Mouse (Mus musculus): Measurements from ENCODE around the gene Ncoa6.
"Not testable (repeated sequence)": the region's sequence is repeated elsewhere in the genome, so short reads cannot be mapped to it uniquely, and the experiment has no call there.

The Ncoa6 gene

DNA sequence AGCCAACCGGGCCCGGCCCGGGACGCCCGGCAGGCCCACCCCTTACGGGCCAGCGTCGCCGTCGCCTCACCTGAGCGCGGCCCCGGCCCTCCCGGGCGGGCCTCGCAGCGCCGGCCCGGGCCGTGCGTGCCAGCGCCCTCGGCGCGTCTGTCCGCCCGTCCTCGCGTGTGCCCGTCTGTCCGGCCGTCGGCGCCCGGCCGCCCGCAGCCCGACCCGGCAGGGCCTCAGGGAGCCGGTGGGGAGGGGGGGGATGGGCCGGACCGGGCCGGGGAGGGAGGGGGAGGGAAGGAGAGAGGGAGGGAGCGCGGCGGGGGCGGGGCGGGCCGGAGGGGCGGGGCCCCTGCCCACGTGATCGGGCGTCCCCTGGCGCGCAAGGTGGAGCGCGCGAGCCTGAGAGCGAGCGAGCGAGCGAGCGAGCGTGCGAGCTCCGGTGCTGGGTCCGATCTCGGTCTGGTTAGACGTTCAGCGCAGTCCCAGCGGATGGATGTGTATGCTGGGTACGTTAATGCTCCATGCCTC, at the start of gene Ncoa6:
Gene Ncoa6, minus strand, starts transcription at position 325 of the 519 bp plus-strand sequence.
- peak; percentile 27 to 33 for DNase-seq

DNA sequence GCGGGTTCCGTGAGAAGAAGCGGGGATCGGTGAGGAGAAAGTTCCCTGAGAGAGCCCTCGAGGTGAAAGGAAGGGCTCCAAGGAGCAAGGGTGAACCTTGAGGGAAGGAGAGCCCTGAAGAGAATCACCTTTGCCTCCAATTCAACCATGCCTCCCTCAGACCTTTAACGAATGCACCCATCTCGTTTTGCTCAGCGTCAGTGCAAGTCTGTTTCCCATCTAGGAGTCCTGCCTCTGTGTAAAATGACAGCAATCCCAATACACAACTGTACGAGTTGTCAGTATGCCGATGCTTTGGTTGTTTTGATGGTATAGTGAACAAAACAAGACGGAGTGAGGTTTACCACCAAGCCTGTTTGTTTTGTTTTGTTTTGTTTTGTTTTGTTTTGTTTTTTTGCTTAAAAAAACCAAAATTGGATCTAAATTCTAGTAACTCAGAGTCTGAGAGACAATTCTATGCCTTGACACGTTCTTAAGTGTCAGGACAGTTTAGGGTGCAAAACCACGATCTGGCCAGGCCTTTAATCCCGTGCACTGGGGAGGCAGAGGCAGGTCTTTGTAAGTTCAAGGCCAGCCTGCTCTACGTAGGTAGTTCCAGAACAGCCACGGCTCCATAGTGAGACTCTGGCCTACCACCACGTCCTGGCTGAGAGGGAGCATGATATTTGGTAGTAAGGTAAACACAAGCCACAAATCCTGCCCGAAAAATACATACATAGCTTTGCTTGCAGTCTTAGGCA, 45.0 kb upstream of the Ncoa6 start:
- peak in 1 of 2 experiments; percentile 26 for DNase-seq

DNA sequence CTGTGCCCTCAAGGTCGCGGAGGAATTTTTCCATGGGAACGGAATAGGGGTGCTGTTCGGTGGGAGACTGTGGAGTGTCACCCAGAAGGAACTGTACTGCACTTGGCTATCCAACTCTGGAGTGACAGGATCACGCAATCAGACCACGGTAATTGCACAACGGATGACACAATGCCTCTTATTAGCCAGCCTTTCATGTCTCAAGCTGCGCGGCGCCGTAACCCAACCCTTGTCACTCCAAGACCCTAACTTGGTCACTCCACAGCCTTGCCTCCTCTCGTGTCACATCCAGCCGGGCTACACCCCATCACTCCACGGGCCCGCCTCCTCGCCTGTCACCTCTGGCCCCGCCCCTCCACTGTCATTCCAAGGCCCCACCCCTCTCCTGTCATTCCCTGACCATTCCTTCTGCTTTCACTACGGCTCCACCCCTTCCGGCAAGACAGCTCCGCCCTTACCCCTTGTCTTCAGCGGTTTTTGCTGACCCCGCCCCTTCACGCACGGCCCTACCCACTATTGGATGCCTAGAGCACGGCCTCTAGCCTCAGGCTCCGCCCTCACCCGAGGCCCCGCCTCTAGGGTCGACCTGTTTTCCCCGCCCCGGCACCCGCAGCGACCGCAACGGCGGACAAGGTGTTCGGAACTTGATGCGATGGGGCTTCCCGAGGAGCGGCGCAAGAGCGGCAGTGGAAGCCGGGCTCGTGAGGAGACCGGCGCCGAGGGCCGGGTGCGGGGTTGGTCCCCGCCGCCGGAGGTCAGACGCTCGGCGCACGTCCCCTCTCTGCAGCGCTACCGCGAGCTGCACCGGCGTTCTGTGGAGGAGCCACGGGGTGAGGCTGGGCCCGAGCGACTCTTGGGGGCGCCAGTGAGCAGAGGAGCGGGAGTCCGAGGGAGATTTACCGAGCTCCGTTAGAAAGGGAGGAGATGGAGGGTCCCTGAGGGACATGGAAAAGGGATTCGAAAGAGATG, 44.0 kb upstream of the Ncoa6 start, which contains the start of the genes Acss2 and Ggt7:
Gene Acss2, plus strand, starts transcription at position 494 of the 969 bp plus-strand sequence.
Gene Ggt7, minus strand, starts transcription at position 783 of the 969 bp plus-strand sequence.
- peak; percentile 99 to 100 for DNase-seq

DNA sequence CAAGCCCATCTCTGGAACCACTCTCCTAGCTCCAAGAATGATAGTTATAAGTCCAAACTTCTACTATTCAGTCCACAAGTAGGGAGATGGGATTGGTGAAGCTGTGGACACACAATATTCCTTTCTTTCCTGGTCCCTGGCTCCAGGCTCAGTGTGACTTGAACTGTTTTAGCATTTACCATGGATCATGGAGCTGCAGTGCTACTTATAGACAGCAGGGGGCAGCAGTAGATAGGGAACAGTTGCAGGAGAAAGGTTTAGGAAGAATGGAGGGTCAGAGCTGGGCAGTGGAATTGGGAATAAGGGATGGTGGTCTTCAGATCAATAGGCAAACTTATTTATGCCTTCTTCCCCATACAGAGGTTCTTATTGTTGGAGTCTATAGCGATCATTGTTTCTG, 42.2 kb upstream of the Ncoa6 start:
- DNase-seq, result peak; percentile 60 to 72

DNA sequence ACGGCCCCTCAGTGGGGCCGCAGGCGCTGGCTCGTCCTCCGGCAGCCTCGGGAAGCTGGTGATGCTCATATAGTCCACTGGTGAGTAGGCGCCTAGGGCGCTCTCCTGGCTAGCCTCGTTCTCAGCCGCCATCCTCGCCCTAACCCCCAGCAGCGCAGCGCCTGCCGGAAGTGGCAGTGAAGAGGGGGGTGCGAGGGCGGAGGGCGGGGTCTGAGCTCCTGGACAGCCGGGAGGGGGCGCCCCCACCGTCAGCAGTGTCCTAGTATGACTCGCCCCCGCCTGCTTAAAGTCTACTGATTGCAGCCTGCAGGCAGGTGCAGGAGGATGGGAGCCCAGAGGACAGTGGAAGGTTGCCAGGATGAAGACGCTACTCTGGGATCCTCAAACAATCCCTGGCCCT, 41.0 kb upstream of the Ncoa6 start:
- peak; percentile 43 to 59 for DNase-seq

DNA sequence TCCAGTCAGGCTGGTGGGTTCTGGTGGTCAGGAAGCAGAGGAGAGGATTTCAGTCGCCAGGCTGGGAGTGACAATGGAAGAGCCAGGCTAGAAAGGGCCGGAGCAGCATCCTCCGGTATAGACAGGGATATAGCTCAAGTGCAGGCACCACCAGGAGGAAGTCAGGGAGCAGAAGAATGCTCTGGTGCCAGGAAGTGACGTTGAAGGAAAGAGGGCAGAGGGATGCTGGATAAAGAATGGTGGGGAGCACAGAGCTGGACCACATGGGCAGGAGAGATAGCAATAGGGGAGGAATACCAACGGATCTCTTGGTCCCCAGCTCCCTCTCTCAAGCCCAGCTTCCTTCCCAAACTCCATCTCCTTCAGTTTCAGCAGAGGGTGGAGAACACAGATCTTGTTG, 39.8 kb upstream of the Ncoa6 start:
- no peak for DNase-seq

DNA sequence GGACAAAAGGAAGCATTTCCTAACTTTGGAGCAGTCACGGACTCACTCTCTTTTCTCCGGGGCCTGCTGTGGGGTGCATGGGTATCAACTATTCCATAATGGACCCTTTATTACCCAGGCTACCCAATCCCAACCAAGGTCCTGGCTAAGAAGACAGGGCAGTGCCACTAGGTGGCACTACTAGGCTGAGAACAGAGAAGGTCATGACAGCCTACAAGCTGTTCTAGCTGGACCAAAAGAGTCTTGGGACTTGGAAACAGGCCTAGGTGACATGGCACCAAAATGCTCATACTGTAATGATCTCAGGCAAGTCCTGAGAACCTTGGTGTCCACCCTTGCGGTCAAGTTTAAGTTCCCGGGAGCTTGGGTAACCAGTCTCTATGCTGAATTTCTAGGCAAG, 38.8 kb upstream of the Ncoa6 start:
- peak; percentile 50 to 78 for DNase-seq

DNA sequence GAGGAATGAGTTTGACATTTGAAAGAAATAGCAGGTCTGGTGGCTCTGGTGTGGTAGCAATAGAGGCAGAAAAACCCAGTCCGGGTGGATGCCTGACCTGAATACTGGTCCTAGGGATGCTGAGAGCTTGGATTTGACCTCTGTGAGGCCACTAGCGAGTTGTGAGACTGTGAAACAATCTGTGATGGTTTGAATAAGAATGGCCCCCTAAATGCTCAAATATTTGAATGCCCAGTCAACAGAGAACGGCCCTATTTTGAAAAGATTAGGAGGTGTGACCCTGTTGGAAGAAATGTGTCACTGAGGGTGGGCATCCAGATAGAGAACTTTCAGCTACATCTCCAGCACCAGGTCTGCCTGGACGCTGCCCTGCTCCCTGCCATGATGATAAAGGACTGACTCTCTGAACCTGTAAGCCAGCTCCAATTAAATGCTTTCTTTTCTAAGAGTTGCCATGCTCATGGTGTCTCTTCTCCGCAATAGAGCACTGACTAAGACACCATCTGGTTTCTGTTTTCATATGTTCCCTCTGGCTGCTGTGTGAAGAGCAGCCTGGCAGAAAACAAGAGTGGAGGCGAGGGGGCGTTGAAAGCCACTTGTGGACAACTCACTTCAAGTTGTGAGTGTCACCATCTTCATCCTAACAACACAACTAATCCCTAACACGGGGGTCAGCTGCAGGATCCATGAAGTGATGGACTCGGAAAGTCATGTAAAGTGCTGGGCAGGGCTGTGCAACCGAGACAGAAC, 34.2 kb upstream of the Ncoa6 start:
- no peak for DNase-seq

DNA sequence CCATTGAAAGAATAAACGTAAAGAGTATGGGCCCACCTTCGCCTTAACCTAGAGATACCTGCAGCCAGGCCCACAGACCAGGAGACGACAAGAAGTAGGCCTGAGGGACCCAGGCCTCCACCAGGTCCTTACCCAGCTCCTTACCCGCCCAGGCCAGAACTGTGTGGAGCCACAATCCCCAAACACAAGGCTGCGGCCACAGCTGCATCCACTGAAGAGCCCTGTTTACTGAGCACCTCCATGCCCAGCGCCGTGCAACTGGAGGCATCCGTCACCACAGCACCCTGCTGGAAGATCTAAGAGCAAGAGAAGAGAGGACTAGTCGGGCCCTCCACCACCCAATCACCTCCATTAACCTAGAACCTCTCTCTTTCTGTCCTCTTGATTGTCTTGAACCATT, 32.1 kb upstream of the Ncoa6 start:
- no peak for DNase-seq

DNA sequence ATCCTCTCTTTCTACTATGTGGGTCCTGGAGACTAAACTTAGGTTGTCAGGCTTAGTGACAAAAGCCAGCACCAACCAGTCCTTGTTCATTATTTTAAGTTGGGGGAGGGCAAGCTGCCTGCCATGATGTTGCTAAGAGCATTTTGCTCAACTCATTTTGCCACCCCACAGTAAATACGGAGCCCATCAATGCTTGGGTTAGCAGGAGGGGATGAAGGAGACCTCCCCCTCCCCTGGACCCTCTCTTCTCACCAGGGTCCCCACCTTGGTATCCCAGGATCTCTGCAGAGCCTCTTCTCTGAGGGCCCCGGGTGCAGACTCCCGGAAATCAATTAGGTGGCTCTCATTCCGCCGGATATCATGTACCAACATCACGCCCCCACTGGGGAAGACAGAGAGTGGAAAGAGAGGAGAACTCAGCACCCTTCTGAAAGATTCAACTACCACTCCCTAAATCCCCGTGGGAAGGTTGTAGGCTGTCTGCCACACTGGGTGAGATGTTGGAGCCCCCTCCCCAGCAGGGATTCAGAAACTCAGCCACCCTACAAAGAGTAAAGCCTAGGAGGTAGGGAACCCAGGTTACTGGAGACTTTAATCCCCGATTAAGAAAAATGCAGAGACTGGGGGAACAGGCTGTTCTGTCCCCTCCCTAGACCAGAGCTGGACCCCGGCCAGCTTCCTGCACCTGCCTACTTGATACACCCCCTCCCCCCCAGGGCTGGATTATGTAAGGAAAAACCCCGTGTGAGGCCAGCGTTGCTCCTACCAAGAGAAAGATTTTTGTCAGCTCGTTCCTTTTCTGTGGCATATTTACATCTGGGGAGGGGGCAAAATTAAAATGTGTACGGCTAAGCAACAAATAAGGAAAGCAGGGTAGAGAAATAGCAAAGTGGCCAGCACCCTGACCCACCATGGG, 31.0 kb upstream of the Ncoa6 start:
- peak; percentile 41 for DNase-seq

DNA sequence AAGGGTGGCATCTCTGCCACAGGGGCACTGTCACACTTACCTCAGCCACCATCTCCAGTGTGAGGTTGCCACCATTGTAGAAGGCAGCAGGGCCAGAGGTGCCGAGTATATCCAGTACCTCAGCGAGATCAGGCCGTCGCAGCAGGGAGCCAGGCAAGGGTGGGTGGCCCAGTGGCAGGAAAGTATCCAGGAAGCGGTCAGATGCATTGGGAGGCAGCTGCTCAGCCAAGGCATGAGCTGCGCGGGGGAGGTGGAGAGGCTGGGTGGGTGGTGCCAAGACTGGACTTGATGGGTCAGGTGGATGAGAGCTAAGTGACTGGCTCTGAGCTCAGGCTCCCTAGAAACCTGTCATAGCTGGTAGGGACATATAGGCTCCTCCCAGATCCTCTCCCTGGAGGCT, 28.9 kb upstream of the Ncoa6 start:
- no peak for DNase-seq

DNA sequence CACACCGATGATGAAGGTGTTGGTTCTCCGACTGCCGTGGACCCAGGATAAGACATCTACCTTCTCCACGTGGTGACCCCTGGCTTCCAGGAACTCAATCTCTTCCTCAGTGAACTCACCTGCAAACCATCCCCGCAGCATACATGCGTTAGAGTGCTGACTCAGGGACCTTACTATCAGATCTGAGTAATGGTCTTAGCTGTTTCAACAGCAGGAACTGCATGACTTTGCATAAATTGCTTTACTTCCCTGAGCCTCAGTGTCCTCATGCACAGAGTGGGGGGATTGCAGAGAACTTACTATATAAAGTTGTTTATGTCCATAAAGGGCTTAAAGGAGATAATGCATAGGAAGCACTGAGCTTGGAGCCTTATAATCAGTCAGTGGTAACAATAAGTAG, 17.3 kb upstream of the Ncoa6 start:
- no peak for DNase-seq

DNA sequence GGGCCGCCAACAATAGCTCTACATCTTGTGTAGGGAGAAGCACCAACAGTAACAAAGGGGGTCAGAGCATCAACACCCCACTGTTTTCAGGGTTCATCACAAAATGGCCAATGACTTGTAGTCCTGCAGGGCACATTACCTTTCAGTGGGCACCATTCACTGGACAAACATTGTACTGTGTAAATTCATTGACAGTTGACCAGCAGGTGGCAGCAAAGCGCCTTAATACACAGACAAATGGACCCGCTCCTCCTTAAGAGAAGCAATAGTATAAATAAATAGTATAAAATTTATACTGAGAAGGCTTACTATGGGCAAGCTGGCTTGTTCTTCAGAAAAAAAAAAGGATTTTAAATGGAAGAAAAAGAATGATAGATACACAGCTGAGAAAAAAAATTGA, 8.3 kb upstream of the Ncoa6 start:
- DNase-seq, result peak; percentile 59 to 80

DNA sequence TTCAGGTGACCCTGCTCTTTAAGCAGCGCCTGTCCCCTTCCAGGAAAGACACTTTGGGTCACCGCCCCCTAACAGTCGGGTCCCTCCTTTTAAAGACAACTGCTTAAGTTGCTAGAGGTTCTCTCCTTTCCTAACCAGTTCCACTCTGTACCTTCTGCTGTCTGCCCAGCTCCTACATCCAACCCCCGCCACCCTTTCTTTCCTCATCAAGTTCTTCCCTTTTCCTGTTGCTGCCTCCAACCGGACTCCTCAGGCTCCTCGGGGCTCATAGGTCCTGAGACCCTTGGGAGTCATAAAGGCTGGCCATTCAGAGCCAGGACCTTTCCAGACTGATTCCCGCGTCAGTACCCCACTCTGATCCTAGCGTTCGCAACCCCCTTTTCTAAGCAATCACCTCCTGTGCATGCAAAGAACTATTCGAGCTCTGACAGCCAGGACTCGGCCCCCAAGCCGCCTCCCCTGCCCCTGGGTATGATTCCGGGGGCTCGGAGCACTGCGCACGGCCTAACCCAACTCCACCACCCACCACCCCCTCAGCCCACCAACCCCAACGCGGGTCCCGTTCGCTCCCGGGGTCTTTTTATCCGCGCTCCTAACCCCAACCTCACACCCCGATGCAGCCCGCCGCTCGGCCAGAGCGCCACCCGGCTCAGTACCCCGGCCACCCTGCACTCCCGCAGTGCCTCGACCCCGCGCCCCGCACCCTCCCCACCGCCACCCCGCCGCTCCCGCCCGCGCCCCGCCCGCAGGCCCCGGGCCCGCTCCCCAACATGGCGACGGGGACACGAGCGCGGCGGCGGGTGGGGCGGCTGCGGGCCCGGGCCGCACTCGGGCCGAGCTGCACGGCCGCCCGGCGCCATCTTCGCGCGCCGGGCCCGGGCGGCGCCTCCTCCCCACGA, 774 bp downstream of the Ncoa6 start:
- DNase-seq, result peak; percentile 53 to 55

DNA sequence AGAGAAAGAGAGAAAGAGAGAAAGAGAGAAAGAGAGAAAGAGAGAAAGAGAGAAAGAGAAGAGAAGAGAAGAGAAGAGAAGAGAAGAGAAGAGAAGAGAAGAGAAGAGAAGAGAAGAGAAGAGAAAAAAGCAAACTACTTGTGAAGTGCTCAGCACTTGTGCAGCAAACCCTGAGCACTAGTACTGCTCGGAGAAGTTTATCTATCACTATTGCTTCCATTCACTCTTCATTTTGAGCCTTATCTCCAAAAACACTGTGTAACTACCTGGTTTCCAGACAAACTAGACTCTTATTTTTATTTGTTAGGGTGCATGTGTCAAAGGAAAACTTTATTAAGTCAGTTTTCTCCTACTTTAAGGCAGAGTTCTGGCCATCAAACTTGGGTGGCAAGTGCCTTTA, 6.8 kb downstream of the Ncoa6 start:
- no peak for DNase-seq

DNA sequence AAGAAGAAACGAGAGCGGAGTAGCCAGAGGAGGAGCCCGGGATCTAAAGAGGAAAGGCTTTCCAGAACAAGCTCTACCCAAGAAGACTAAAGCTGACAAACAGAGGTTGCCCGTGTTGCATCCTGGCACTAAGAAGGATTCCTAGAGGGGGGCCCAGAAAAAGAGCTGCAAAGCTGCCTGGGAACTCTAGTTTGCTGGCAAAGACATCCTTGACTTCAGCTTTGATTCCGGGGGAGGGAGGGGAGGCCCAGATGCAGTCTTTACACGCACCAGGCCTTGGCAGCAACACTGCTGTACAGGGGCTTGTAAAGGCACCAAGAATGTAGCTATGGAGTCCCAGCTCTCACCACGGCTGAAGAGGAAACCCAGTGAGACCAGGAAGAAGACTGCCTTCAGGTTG, 20.1 kb downstream of the Ncoa6 start:
- DNase-seq, result no peak

DNA sequence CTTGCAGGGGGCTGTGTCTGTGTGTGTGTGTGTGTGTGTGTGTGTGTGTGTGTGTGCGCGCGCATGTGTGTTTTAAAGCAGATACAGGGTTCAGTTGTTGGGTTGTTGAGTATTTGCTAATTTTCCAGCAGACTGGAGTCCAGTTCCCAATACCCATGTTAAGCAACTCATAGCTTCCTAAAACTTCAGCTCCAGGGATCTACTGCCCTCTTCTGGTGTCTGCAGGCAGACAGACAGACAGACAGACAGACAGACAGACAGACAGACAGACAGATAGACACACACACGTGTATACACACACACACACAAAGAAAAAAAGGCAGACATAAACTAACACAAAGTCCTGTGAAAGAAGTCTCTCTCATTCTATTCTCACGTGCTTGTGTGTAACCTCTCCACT, 22.4 kb downstream of the Ncoa6 start:
- DNase-seq, result no peak

DNA sequence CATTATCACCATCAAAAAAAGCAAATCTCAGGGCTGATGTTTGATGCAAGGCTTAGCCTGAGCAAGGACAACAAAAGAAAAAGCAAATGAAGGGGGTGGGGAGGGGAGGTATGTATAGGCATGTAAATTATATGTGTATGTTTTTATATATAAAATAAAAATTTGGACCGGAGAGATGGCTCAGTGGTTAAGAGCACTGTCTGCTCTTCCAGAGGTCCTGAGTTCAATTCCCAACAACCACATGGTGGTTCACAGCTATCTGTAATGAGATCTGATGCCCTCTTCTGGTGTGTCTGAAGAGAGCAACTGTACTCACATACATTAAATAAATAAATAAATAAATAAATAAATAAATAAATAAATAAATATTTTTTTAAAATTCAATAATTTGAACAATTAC, 25.8 kb downstream of the Ncoa6 start:
- not testable (repeated sequence) for DNase-seq

DNA sequence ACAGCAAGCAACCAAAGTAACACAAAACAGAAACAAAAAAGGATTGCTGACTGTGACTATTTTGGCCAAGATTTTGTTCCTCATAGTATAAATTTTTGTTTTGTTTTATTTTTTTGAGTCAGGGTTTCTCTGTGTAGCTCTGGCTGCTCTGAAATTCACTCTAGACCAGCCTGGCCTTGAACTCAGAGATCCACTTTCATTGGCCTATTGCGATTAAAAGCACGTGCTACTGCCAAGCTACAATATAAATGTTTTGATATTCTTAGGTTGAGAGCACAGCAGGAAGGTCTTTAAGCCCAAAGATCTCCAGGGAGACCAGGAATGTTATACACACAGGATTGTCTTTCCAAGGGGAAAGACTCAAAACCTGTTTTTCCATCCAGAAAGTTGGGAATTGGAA, 30.2 kb downstream of the Ncoa6 start:
- no peak for DNase-seq

DNA sequence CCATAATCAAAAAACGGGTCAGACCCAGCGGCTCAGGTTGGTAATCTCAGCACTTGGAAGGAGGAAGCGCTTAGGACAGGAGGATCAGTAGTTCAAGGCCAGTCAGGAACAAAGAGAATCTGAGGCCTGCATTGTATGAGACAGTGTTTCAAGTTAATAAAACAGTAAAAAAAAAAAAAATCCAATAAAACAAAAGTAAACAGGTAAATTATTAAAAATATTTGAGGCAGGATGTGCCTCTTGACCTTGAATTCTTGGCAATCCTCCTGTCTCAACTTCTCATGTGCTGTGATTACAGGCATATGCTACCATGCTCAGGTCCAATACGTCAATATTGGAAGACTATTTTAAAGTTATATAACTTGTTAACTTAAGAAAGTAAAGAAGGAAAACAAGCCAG, 30.8 kb downstream of the Ncoa6 start:
- no peak for DNase-seq

DNA sequence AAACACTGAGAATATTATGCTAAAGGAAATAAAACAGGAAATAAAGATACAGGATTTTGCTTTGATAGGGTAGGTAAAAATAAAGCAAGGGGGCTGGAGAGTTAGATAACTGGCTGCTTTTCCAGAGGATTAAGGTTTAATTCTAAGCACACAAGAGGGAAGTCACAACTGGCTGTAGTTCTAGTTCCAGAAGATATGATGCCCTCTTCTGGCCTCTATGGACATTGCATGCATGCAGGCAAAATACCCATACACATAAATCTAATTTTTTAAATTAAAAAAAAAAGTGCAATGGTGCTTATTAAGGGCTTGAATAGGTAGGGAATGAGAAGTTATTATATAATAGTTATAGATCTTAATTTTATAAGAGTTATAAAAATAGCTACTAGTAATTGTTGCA, 37.2 kb downstream of the Ncoa6 start:
- no peak for DNase-seq

Data from kidney, adult 8-10 months (tissue).